ENCODE assay signal across 24 mouse cellular contexts in genomic region chr17:33728396-33728795, GRCm38 (mm10). TPM values are rescaled to one million over a fixed set of nuclear protein-coding genes. Genes with fewer than 3 reads are reported as not detected.
DNase-seq lines count a peak whose midpoint lies in the region; ATAC-seq lines count a peak whose summit lies in the region.
"Had no signal": no experiment of that assay in that cellular context is flagged by ENCODE, and none has a peak within 500 bp of the region (broad histone marks: within the 10 kb centered on the region; RNA-seq: fewer than 3 reads in every experiment).

No protein-coding gene starts in this region.

- no peak overlapping the region for H3K27ac ChIP-seq in liver, embryonic 11.5 days (ENCODE audit: low read depth, low read length)
- no peak overlapping the region for H3K27ac ChIP-seq in liver, embryonic 12.5 days
- H3K27ac ChIP-seq: embryonic facial prominence, embryonic 10.5 days; embryonic facial prominence, embryonic 12.5 days; forebrain, embryonic 13.5 days; forebrain, embryonic 15.5 days had no signal

- H3K36me3 ChIP-seq in liver, embryonic 11.5 days (ENCODE audit: control insufficient read depth, insufficient read depth, low read length), result no peaks in the 10 kb centered on the region
- H3K36me3 ChIP-seq in liver, embryonic 12.5 days, result no peaks in the 10 kb centered on the region
- H3K36me3 ChIP-seq: embryonic facial prominence, embryonic 10.5 days; embryonic facial prominence, embryonic 12.5 days; forebrain, embryonic 15.5 days; G1E had no signal

- H3K4me2 ChIP-seq in liver, embryonic 11.5 days, result no peak overlapping the region
- no peak overlapping the region for H3K4me2 ChIP-seq in liver, embryonic 12.5 days
- H3K4me2 ChIP-seq: embryonic facial prominence, embryonic 12.5 days; forebrain, embryonic 13.5 days; forebrain, embryonic 15.5 days had no signal

- H3K4me3 ChIP-seq in liver, embryonic 11.5 days (ENCODE audit: low read depth, low read length), result no peak overlapping the region
- H3K4me3 ChIP-seq in liver, embryonic 12.5 days, result no peak overlapping the region
- H3K4me3 ChIP-seq: embryonic facial prominence, embryonic 10.5 days; embryonic facial prominence, embryonic 12.5 days; forebrain, embryonic 13.5 days; forebrain, embryonic 15.5 days had no signal

- peak; percentile 58 for DNase-seq in heart, adult 11 months
- no peak for DNase-seq in heart, adult 9 months (ENCODE audit: low spot score in 2 of 2)
- DNase-seq in liver, embryonic 11.5 days (ENCODE audit: low spot score), result peak; percentile 23
- peak; percentile 25 for DNase-seq in testis, postnatal 10 days (ENCODE audit: low spot score)
- no peak for DNase-seq in testis, postnatal 14 days (ENCODE audit: low spot score)
- DNase-seq: adrenal gland, adult 8-10 months; adrenal gland, postnatal 14 days; adrenal gland, postnatal 36 days; B cell, adult 2 months; cerebellum, adult 11-12 months; cerebellum, adult 2 months; cerebellum, adult 9-10 months; cerebellum, postnatal 10 days; cerebellum, postnatal 25 days had no signal

- H3K9me3 ChIP-seq in liver, embryonic 11.5 days (ENCODE audit: control insufficient read depth, low read length), result no peaks in the 10 kb centered on the region
- no peaks in the 10 kb centered on the region for H3K9me3 ChIP-seq in liver, embryonic 12.5 days (replicated peaks)
- H3K9me3 ChIP-seq: embryonic facial prominence, embryonic 12.5 days; forebrain, embryonic 13.5 days; forebrain, embryonic 15.5 days had no signal

- no peak for ATAC-seq in liver, embryonic 11.5 days (replicated peaks; ENCODE audit: low FRiP score)
- no peak for ATAC-seq in liver, embryonic 12.5 days
- ATAC-seq: activated CD4-positive, CD25-positive, alpha-beta regulatory T cell, adult 4 months; CD4-positive, CD25-positive, alpha-beta regulatory T cell, adult 4 months; forebrain, embryonic 13.5 days; forebrain, embryonic 15.5 days; Patski had no signal

- WGBS in liver, embryonic 11.5 days, result 69% methylated on average over 2 of the region's 2 CpGs
- whole genome bisulfite sequencing in liver, embryonic 12.5 days (ENCODE audit: insufficient replicate concordance), result 62% methylated on average over 2 of the region's 2 CpGs

- no peaks in the 10 kb centered on the region for H3K4me1 ChIP-seq in liver, embryonic 11.5 days (replicated peaks; ENCODE audit: control insufficient read depth, insufficient read depth, low read length)
- 0 out of 2 replicates have a peak, but pooled peaks cover 5% of the 10 kb centered on the region for H3K4me1 ChIP-seq in liver, embryonic 12.5 days
- H3K4me1 ChIP-seq: embryonic facial prominence, embryonic 10.5 days; embryonic facial prominence, embryonic 12.5 days; forebrain, embryonic 13.5 days; forebrain, embryonic 15.5 days had no signal

- H3K27me3 ChIP-seq in liver, embryonic 11.5 days (replicated peaks; ENCODE audit: control insufficient read depth, insufficient read depth, low read length), result no peaks in the 10 kb centered on the region
- H3K27me3 ChIP-seq in liver, embryonic 12.5 days (replicated peaks), result no peaks in the 10 kb centered on the region
- H3K27me3 ChIP-seq: CH12.LX; embryonic facial prominence, embryonic 12.5 days; forebrain, embryonic 13.5 days; forebrain, embryonic 15.5 days; Patski had no signal

- no peak overlapping the region for H3K9ac ChIP-seq in liver, embryonic 11.5 days (ENCODE audit: low read depth, low read length)
- H3K9ac ChIP-seq in liver, embryonic 12.5 days, result no peak overlapping the region
- H3K9ac ChIP-seq: embryonic facial prominence, embryonic 12.5 days; forebrain, embryonic 13.5 days; forebrain, embryonic 15.5 days had no signal

RNA-seq across cellular contexts. Expression of gene March2, which starts 9.9 kb away (rescaled TPM):
- 92.1 and 95.7 TPM in 2 replicates for polyA plus RNA-seq in liver, embryonic 11.5 days (2014; fragmentation: Nextera tagmentation; extraction: Ambion mirVana)
- polyA plus RNA-seq in liver, embryonic 12.5 days (2016; fragmentation: Nextera tagmentation; extraction: Ambion mirVana), result 196 and 205 TPM in 2 replicates

RNA-seq across cellular contexts. Expression of gene Rab11b, which starts 31.9 kb away (rescaled TPM):
- 184 and 199 TPM in 2 replicates for polyA plus RNA-seq in liver, embryonic 11.5 days (2014; fragmentation: Nextera tagmentation; extraction: Ambion mirVana)
- 147 and 169 TPM in 2 replicates for polyA plus RNA-seq in liver, embryonic 12.5 days (2016; fragmentation: Nextera tagmentation; extraction: Ambion mirVana)

RNA-seq across cellular contexts. Expression of gene Hnrnpm, which starts 41.7 kb away (rescaled TPM):
- polyA plus RNA-seq in liver, embryonic 11.5 days (2014; fragmentation: Nextera tagmentation; extraction: Ambion mirVana), result 410 and 431 TPM in 2 replicates
- 222 and 242 TPM in 2 replicates for polyA plus RNA-seq in liver, embryonic 12.5 days (2016; fragmentation: Nextera tagmentation; extraction: Ambion mirVana)

RNA-seq across cellular contexts. Expression of gene Angptl4, which starts 53.2 kb away (rescaled TPM):
- 28.1 and 31.9 TPM in 2 replicates for polyA plus RNA-seq in liver, embryonic 11.5 days (2014; fragmentation: Nextera tagmentation; extraction: Ambion mirVana)
- 17.3 and 21.0 TPM in 2 replicates for polyA plus RNA-seq in liver, embryonic 12.5 days (2016; fragmentation: Nextera tagmentation; extraction: Ambion mirVana)
- polyA plus RNA-seq: G1E had no signal

Comparison
In these comparisons a context has a peak if more than half of its experiments do, and no peak if none do; other contexts are left out.
1. DNase-seq: peak in heart, adult 11 months (single experiment), liver, embryonic 11.5 days (single experiment) and testis, postnatal 10 days (single experiment); none in heart, adult 9 months (0 of 2) and testis, postnatal 14 days (single experiment).